Mouse (Mus musculus): ENCODE results near the gene Mrps34. TPM values are rescaled to one million over a fixed set of nuclear protein-coding genes. Genes with fewer than 3 reads are reported as not detected.
A peak's percentile ranks its signal among the peaks of the same experiment; 100 is the strongest.

Gene Mrps34
- polyA plus RNA-seq, 1 experiment from 2014 or later: 104 TPM

- Histone ChIP-seq H3K9ac (ENCODE audit: low read length) (peak overlapping the region; percentile 93), H3K27me3 (ENCODE audit: control insufficient read depth, insufficient read depth, low read length) (no peaks in the 10 kb centered on the region), H3K4me2 (replicated peaks; ENCODE audit: low read depth) (peak overlapping the region; percentile 99), H3K9me3 (ENCODE audit: control insufficient read depth, low read length) (no peaks in the 10 kb centered on the region), H3K27ac (replicated peaks) (peak overlapping the region; percentile 91), H3K36me3 (ENCODE audit: control insufficient read depth, insufficient read depth, low read length) (peaks cover 22% of the 10 kb centered on the region), H3K4me3 (ENCODE audit: low read depth, low read length) (peak overlapping the region; percentile 92), H3K4me1 (replicated peaks; ENCODE audit: control insufficient read depth, insufficient read depth) (peaks cover 5% of the 10 kb centered on the region)
- ATAC-seq (ENCODE audit: low FRiP score, low TSS enrichment) (no peak), DNase-seq (ENCODE audit: low spot score) (no peak)
- 9% methylated on average over 23 of the region's 23 CpGs for WGBS
- no peak for TF ChIP-seq EP300 (optimal IDR thresholded peaks at IDR 0.05)
These were observed 790 bp downstream of the Mrps34 start for GRCm38 (mm10) chr17:24895571-24896240.

- Histone ChIP-seq H3K9me3 (ENCODE audit: control insufficient read depth, low read length) (no peaks in the 10 kb centered on the region), H3K27me3 (ENCODE audit: control insufficient read depth, insufficient read depth, low read length) (no peaks in the 10 kb centered on the region), H3K9ac (ENCODE audit: low read length) (peak within 1 kb of the TSS; percentile 93), H3K4me3 (ENCODE audit: low read depth, low read length) (peak within 1 kb of the TSS; percentile 92), H3K36me3 (ENCODE audit: control insufficient read depth, insufficient read depth, low read length) (peaks cover 28% of the 10 kb centered on the region), H3K27ac (replicated peaks) (peak within 1 kb of the TSS; percentile 91), H3K4me2 (replicated peaks; ENCODE audit: low read depth) (peak within 1 kb of the TSS; percentile 99), H3K4me1 (replicated peaks; ENCODE audit: control insufficient read depth, insufficient read depth) (peaks cover 5% of the 10 kb centered on the region)
- WGBS: 1% methylated on average over 45 of the region's 50 CpGs
- ATAC-seq (ENCODE audit: low FRiP score, low TSS enrichment): peak; percentile 67
- peak; percentile 84 for DNase-seq (ENCODE audit: low spot score)
- no peak for TF ChIP-seq EP300 (optimal IDR thresholded peaks at IDR 0.05)
- TF ChIP-seq CTCF (IDR thresholded peaks at IDR 0.05; ENCODE audit: low read depth): peak; percentile 44
These were observed 1.5 kb downstream of the Mrps34 start, which contains the start of gene Nme3 for GRCm38 (mm10) chr17:24896241-24896992. Gene Nme3, plus strand, starts transcription at chr17:24896500.

GRCm38 (mm10) chr17:24896993-24897269, 2.0 kb downstream of the Mrps34 start:
- Histone ChIP-seq H3K9ac (ENCODE audit: low read length) (peak overlapping the region; percentile 93), H3K4me3 (ENCODE audit: low read depth, low read length) (peak overlapping the region; percentile 92), H3K4me2 (replicated peaks; ENCODE audit: low read depth) (peak overlapping the region; percentile 99), H3K36me3 (ENCODE audit: control insufficient read depth, insufficient read depth, low read length) (peaks cover 32% of the 10 kb centered on the region), H3K27ac (replicated peaks) (no peak overlapping the region), H3K27me3 (ENCODE audit: control insufficient read depth, insufficient read depth, low read length) (no peaks in the 10 kb centered on the region), H3K9me3 (ENCODE audit: control insufficient read depth, low read length) (no peaks in the 10 kb centered on the region), H3K4me1 (replicated peaks; ENCODE audit: control insufficient read depth, insufficient read depth) (peaks cover 5% of the 10 kb centered on the region)
- WGBS: 28% methylated on average over 11 of the region's 11 CpGs
- no peak for ATAC-seq (ENCODE audit: low FRiP score, low TSS enrichment)
- DNase-seq (ENCODE audit: low spot score): no peak
- TF ChIP-seq CTCF (IDR thresholded peaks at IDR 0.05; ENCODE audit: low read depth) (no peak), EP300 (optimal IDR thresholded peaks at IDR 0.05) (no peak)

- Histone ChIP-seq H3K4me3 (ENCODE audit: low read depth, low read length) (no peak overlapping the region), H3K27ac (replicated peaks) (no peak overlapping the region), H3K4me2 (replicated peaks; ENCODE audit: low read depth) (no peak overlapping the region), H3K4me1 (replicated peaks; ENCODE audit: control insufficient read depth, insufficient read depth) (peaks cover 5% of the 10 kb centered on the region), H3K36me3 (ENCODE audit: control insufficient read depth, insufficient read depth, low read length) (peaks cover 36% of the 10 kb centered on the region), H3K9ac (ENCODE audit: low read length) (no peak overlapping the region), H3K9me3 (ENCODE audit: control insufficient read depth, low read length) (no peaks in the 10 kb centered on the region), H3K27me3 (ENCODE audit: control insufficient read depth, insufficient read depth, low read length) (no peaks in the 10 kb centered on the region)
- TF ChIP-seq EP300 (optimal IDR thresholded peaks at IDR 0.05) (no peak), CTCF (IDR thresholded peaks at IDR 0.05; ENCODE audit: low read depth) (no peak)
- DNase-seq (ENCODE audit: low spot score) (no peak), ATAC-seq (ENCODE audit: low FRiP score, low TSS enrichment) (no peak)
- 81% methylated on average over 4 of the region's 4 CpGs for WGBS
These were observed 2.7 kb downstream of the Mrps34 start for GRCm38 (mm10) chr17:24897600-24897999.

- Histone ChIP-seq H3K4me1 (replicated peaks; ENCODE audit: control insufficient read depth, insufficient read depth) (peaks cover 5% of the 10 kb centered on the region), H3K27me3 (ENCODE audit: control insufficient read depth, insufficient read depth, low read length) (no peaks in the 10 kb centered on the region), H3K4me3 (ENCODE audit: low read depth, low read length) (no peak overlapping the region), H3K36me3 (ENCODE audit: control insufficient read depth, insufficient read depth, low read length) (peaks cover 40% of the 10 kb centered on the region), H3K27ac (replicated peaks) (no peak overlapping the region), H3K9me3 (ENCODE audit: control insufficient read depth, low read length) (no peaks in the 10 kb centered on the region), H3K9ac (ENCODE audit: low read length) (no peak overlapping the region), H3K4me2 (replicated peaks; ENCODE audit: low read depth) (no peak overlapping the region)
- TF ChIP-seq EP300 (optimal IDR thresholded peaks at IDR 0.05) (no peak), CTCF (IDR thresholded peaks at IDR 0.05; ENCODE audit: low read depth) (no peak)
- 75% methylated on average over 4 of the region's 4 CpGs for WGBS
- no peak for ATAC-seq (ENCODE audit: low FRiP score, low TSS enrichment)
- no peak for DNase-seq (ENCODE audit: low spot score)
These were observed 3.3 kb downstream of the Mrps34 start for GRCm38 (mm10) chr17:24898041-24898854.

Data from stomach, postnatal 0 days (tissue).